Mouse (Mus musculus) heart, embryonic 12.5 days (tissue): ENCODE measurements at regions not wholly inside any gene's neighbourhood (a gene's known extent, or its start where the extent isn't known, plus 50 kb on each side); places are given as distances from the start of the nearest gene placed in this dataset.

ENCODE experiments used
- ATAC-seq: fragments of 200-750 bp; cut with Nextera tagmentation; 2 replicates; pipeline ENCODE4 v1.8.0; 2017; ENCODE audit warnings: moderate TSS enrichment, moderate library complexity; ENCODE audit not compliant: insufficient number of reproducible peaks, low FRiP score
- H3K27ac ChIP-seq: fragments of 300-500 bp; sonication (generic); 2 replicates; pipeline ENCODE4 v1.5.1; 2016; ENCODE audit warnings: mild to moderate bottlenecking, moderate library complexity; ENCODE audit not compliant: poor library complexity, severe bottlenecking
- H3K27me3 ChIP-seq: fragments of 300-500 bp; sonication (generic); replicated peaks from 2 replicates; pipeline ENCODE4 v1.6.1; 2016; ENCODE audit warnings: mild to moderate bottlenecking, moderate library complexity
- H3K36me3 ChIP-seq: fragments of 300-500 bp; sonication (generic); 2 replicates; pipeline ENCODE4 v1.6.1; 2016; ENCODE audit warnings: mild to moderate bottlenecking, moderate library complexity
- H3K4me1 ChIP-seq: fragments of 300-500 bp; sonication (generic); replicated peaks from 2 replicates; pipeline ENCODE4 v1.6.1; 2016; ENCODE audit warnings: mild to moderate bottlenecking
- H3K4me2 ChIP-seq: fragments of 300-500 bp; sonication (generic); 2 replicates; pipeline ENCODE4 v1.6.1; 2016; ENCODE audit warnings: mild to moderate bottlenecking, moderate library complexity
- H3K4me3 ChIP-seq: fragments of 300-500 bp; sonication (generic); 2 replicates; pipeline ENCODE4 v1.5.1; 2016; ENCODE audit warnings: mild to moderate bottlenecking
- H3K9ac ChIP-seq: fragments of 300-500 bp; sonication (generic); 2 replicates; pipeline ENCODE4 v1.6.1; 2016; ENCODE audit warnings: mild to moderate bottlenecking, moderate library complexity
- H3K9me3 ChIP-seq: fragments of 300-500 bp; sonication (generic); replicated peaks from 2 replicates; pipeline ENCODE4 v1.6.1; 2016; ENCODE audit warnings: mild to moderate bottlenecking, moderate library complexity
- WGBS: fragments of 180-500 bp; shearing (Covaris S2); methylation state at CpG from one replicate; pipeline ENCODE4 v1.1.7; 2016; 5-methylcytosine and 5-hydroxymethylcytosine counted together

DNA sequence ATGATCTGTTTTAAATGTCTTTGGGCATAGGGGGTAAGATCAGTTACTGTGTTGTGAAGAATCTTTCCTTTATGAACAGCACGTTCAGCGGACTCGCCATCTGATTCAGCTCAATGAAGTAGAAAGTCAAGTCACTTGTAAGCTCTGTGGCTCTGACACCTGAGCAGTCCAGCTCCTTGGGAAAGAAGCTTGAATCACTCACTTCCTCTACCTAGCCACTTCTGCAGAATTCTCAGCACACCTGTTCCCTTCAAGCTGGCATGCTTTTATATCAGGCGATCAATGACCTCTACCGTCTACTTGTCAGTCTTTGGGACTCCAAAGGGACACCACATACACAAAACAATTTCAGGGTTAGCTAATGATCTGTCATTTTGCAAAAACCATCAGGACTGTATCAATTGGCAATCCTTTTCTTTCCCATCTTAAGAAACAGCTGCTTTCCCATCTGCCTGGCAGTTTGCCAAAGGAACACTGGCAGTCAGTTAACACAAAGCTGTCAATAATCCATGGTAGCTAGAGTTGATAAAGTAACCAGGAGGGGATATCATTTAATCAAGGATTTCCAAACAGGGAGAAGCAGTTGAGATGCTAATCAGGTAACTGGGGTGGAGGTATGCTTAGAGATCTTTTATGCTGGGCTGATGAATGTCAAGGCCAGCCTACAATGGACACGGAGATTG, 382.3 kb upstream of the Gm9747 start:
- H3K9ac ChIP-seq: no peak overlapping the region
- no peaks in the 10 kb centered on the region for H3K27me3 ChIP-seq
- H3K9me3 ChIP-seq: no peaks in the 10 kb centered on the region
- no peak overlapping the region for H3K27ac ChIP-seq
- H3K4me1 ChIP-seq: peaks cover 2% of the 10 kb centered on the region
- no peak overlapping the region for H3K4me3 ChIP-seq
- WGBS: 85% methylated on average over 6 of the region's 6 CpGs
- no peak overlapping the region for H3K4me2 ChIP-seq
- ATAC-seq: no peak
- no peaks in the 10 kb centered on the region for H3K36me3 ChIP-seq

DNA sequence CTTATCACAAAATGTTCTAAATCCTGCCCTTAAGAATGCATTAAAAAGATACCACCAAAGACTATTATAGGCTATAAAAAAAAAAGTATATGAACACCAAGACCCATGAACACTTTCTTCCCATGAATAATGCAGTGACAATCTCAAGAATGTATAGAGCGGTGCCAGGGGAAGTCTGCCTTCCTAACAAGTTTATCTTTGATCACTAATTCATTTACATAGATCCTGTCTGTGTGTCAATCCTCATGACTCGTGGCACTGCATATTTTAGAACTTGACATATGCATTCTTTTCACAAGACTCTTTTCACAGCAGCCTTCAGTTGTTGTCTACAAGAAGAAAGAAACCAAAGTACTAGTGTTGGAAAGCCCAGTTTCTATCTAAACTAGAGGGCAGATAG, 373.4 kb upstream of the Gm9747 start:
- no peak overlapping the region for H3K27ac ChIP-seq
- 32% methylated on average over 2 of the region's 2 CpGs for WGBS
- no peak for ATAC-seq
- no peaks in the 10 kb centered on the region for H3K36me3 ChIP-seq
- H3K4me2 ChIP-seq: no peak overlapping the region
- no peaks in the 10 kb centered on the region for H3K9me3 ChIP-seq
- no peak overlapping the region for H3K9ac ChIP-seq
- H3K4me3 ChIP-seq: no peak overlapping the region
- peaks cover 10% of the 10 kb centered on the region for H3K4me1 ChIP-seq
- no peaks in the 10 kb centered on the region for H3K27me3 ChIP-seq

- H3K9me3 ChIP-seq: no peaks in the 10 kb centered on the region
- ATAC-seq: no peak
- no peak overlapping the region for H3K9ac ChIP-seq
- H3K27ac ChIP-seq: no peak overlapping the region
- H3K27me3 ChIP-seq: no peaks in the 10 kb centered on the region
- no peaks in the 10 kb centered on the region for H3K36me3 ChIP-seq
- H3K4me1 ChIP-seq: no peaks in the 10 kb centered on the region
- H3K4me3 ChIP-seq: no peak overlapping the region
- H3K4me2 ChIP-seq: no peak overlapping the region
- 73% methylated on average over 3 of the region's 3 CpGs for WGBS
Observed at GRCm38 (mm10) chr1:81864571-81864970, 368.3 kb upstream of the Gm9747 start.

DNA sequence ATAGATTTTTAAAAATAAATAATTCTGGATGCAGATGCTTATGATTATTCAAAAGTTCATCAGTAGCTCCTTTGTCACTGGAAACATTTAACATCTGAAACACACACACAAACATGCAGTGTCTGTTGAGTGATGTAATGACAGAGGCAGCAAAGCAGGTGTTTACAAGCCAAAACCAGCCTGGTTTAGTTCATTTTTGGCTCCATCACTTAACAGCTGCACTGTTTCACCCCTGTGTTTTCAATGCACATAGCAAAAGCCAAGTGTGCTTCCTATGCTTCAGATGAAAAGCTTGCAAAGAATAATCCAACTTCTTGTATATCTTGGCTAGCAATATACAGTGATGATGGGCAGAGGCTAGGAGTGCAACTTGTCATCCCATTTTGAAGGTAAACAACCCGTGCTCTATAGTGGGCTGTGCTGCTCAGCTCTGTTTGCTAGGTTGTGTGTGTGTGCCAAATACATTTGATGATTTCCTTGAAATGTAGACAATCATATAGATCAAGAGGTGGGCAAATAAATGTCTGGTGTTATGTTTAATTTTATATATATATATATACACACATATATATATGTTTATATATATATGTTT, 345.9 kb upstream of the Gm9747 start:
- H3K36me3 ChIP-seq: no peaks in the 10 kb centered on the region
- H3K9me3 ChIP-seq: no peaks in the 10 kb centered on the region
- no peak overlapping the region for H3K27ac ChIP-seq
- no peak overlapping the region for H3K9ac ChIP-seq
- no peaks in the 10 kb centered on the region for H3K4me1 ChIP-seq
- H3K4me3 ChIP-seq: no peak overlapping the region
- no peak for ATAC-seq
- no peak overlapping the region for H3K4me2 ChIP-seq
- H3K27me3 ChIP-seq: no peaks in the 10 kb centered on the region
- WGBS: 62% methylated on average over 1 of the region's 1 CpGs

GRCm38 (mm10) chr1:81897241-81897640, 335.7 kb upstream of the Gm9747 start:
- no peak overlapping the region for H3K27ac ChIP-seq
- 79% methylated on average over 3 of the region's 3 CpGs for WGBS
- H3K4me2 ChIP-seq: no peak overlapping the region
- H3K4me3 ChIP-seq: no peak overlapping the region
- no peaks in the 10 kb centered on the region for H3K4me1 ChIP-seq
- no peak for ATAC-seq
- no peaks in the 10 kb centered on the region for H3K36me3 ChIP-seq
- peaks cover 5% of the 10 kb centered on the region; the same call in 1 of the 2 replicates for H3K9me3 ChIP-seq
- no peak overlapping the region for H3K9ac ChIP-seq
- no peaks in the 10 kb centered on the region for H3K27me3 ChIP-seq

GRCm38 (mm10) chr1:81900843-81901242, 332.1 kb upstream of the Gm9747 start:
- no peaks in the 10 kb centered on the region for H3K4me1 ChIP-seq
- 73% methylated on average over 7 of the region's 7 CpGs for WGBS
- ATAC-seq: no peak

GRCm38 (mm10) chr1:81904056-81904455, 328.9 kb upstream of the Gm9747 start:
- 71% methylated on average over 3 of the region's 3 CpGs for WGBS
- Histone ChIP-seq H3K4me1 (no peaks in the 10 kb centered on the region), H3K27me3 (no peaks in the 10 kb centered on the region), H3K4me2 (no peak overlapping the region), H3K27ac (no peak overlapping the region), H3K4me3 (no peak overlapping the region), H3K36me3 (no peaks in the 10 kb centered on the region), H3K9ac (no peak overlapping the region), H3K9me3 (no peaks in the 10 kb centered on the region)
- no peak for ATAC-seq

More at GRCm38 (mm10) chr1:81900843-81901242, 332.1 kb upstream of the Gm9747 start:
- no peaks in the 10 kb centered on the region for H3K27me3 ChIP-seq
- no peak overlapping the region for H3K9ac ChIP-seq
- H3K4me3 ChIP-seq: no peak overlapping the region
- H3K4me2 ChIP-seq: no peak overlapping the region
- no peaks in the 10 kb centered on the region for H3K9me3 ChIP-seq
- no peaks in the 10 kb centered on the region for H3K36me3 ChIP-seq
- H3K27ac ChIP-seq: no peak overlapping the region

DNA sequence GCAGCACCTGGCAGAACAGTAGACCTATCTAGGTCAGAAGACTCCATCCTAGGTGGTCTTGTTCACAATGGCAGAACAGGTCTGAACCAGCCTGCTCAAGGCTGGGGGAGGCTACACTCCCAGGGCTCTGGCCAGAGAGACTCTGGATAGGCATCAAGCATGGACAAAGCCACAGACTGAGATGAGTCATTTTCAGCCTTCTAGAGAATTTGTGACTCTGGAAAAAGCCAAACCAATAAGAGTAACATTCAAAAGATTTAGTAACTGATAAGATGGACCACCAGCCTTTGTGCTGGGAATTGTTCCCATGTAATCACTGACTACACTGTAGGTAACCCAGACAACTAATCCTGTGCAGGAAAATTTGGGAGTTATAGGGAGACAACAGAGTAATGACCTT, 320.3 kb upstream of the Gm9747 start:
- Histone ChIP-seq H3K27ac (no peak overlapping the region), H3K4me2 (no peak overlapping the region), H3K4me3 (no peak overlapping the region), H3K36me3 (no peaks in the 10 kb centered on the region), H3K27me3 (no peaks in the 10 kb centered on the region), H3K9me3 (no peaks in the 10 kb centered on the region), H3K4me1 (no peaks in the 10 kb centered on the region), H3K9ac (no peak overlapping the region)
- no peak for ATAC-seq

DNA sequence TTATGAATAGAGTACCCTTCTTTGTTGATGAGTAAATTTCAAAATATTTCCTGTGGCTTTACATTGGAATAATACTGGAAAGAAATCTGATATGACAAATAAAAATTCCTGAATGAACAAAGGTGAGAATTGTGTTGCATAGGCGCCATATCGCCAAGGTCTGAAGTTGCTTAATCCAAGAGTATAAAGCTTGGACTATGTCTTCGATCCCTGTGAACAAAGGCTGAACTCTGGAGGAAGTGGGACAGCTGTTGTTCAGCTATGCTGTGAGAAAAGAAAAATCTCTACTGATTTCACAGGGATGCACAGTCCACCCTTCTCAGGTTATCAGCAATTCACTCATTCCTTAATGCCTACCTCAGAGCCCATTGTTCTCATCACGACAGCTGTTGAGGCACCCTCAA, 319.3 kb upstream of the Gm9747 start:
- Histone ChIP-seq H3K4me3 (no peak overlapping the region), H3K27ac (no peak overlapping the region), H3K9me3 (no peaks in the 10 kb centered on the region), H3K27me3 (no peaks in the 10 kb centered on the region), H3K9ac (no peak overlapping the region), H3K4me2 (no peak overlapping the region), H3K4me1 (no peaks in the 10 kb centered on the region), H3K36me3 (no peaks in the 10 kb centered on the region)
- no peak for ATAC-seq
- 77% methylated on average over 4 of the region's 4 CpGs for WGBS

DNA sequence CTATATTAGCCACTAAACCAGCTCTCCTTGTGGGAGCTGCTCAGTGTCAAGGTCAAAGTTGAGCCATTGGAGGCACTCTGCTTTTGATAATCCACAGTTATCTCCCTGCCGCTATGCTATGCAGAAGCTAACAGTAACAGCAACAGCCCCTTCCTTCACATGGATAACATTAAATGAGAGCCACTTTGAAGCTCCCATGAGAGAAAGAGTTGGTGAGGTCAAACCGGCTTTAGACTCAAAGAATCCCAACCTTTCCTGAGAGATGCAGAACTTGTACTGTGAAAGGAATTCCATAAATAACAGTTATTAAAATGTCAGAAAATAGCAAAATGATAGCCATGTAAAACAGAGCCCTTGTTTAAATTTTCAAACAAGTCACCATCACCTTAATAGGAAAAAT, 316.1 kb upstream of the Gm9747 start:
- WGBS: 18% methylated on average over 2 of the region's 2 CpGs
- ATAC-seq: no peak
- H3K4me3 ChIP-seq: no peak overlapping the region
- H3K27ac ChIP-seq: no peak overlapping the region
- no peak overlapping the region for H3K4me2 ChIP-seq
- H3K4me1 ChIP-seq: no peaks in the 10 kb centered on the region
- no peak overlapping the region for H3K9ac ChIP-seq
- H3K9me3 ChIP-seq: no peaks in the 10 kb centered on the region
- no peaks in the 10 kb centered on the region for H3K36me3 ChIP-seq
- no peaks in the 10 kb centered on the region for H3K27me3 ChIP-seq

- no peak for ATAC-seq
- H3K4me2 ChIP-seq: no peak overlapping the region
- H3K4me1 ChIP-seq: no peaks in the 10 kb centered on the region
- no peaks in the 10 kb centered on the region for H3K9me3 ChIP-seq
- WGBS: 75% methylated on average over 5 of the region's 5 CpGs
- H3K36me3 ChIP-seq: no peaks in the 10 kb centered on the region
- H3K27me3 ChIP-seq: no peaks in the 10 kb centered on the region
- no peak overlapping the region for H3K4me3 ChIP-seq
- H3K27ac ChIP-seq: no peak overlapping the region
- H3K9ac ChIP-seq: no peak overlapping the region
Observed at GRCm38 (mm10) chr1:81927721-81928120, 305.2 kb upstream of the Gm9747 start.

- ATAC-seq: no peak
- H3K27me3 ChIP-seq: no peaks in the 10 kb centered on the region
- no peak overlapping the region for H3K4me3 ChIP-seq
- no peak overlapping the region for H3K4me2 ChIP-seq
- no peaks in the 10 kb centered on the region for H3K36me3 ChIP-seq
- H3K27ac ChIP-seq: no peak overlapping the region
- H3K9ac ChIP-seq: no peak overlapping the region
- H3K9me3 ChIP-seq: no peaks in the 10 kb centered on the region
- no peaks in the 10 kb centered on the region for H3K4me1 ChIP-seq
Observed at GRCm38 (mm10) chr1:81933064-81933463, 299.8 kb upstream of the Gm9747 start.
